Mouse (Mus musculus): ENCODE data around the gene Rasgef1b.

- TF ChIP-seq CTCF (IDR thresholded peaks at IDR 0.05) (no peak), EP300 (IDR thresholded peaks at IDR 0.05) (no peak)
Observed at GRCm38 (mm10) chr5:99729931-99730330, 1.1 kb upstream of the Rasgef1b start.

All from lung, postnatal 0 days (tissue).